Mouse (Mus musculus) erythroid progenitor cell, adult 5-6 weeks (primary cell): Measurements from ENCODE around the gene Dcps. TPM values are rescaled to one million over a fixed set of nuclear protein-coding genes. Genes with fewer than 3 reads are reported as not detected.

Experiments used
- ATAC-seq: replicated peaks from 2 replicates; pipeline ENCODE4 v1.8.0; 2016; ENCODE audit warnings: moderate number of reproducible peaks, mild to moderate bottlenecking, moderate TSS enrichment, inconsistent platforms; ENCODE audit not compliant: poor library complexity, low FRiP score, severe bottlenecking
- total RNA-seq, 2 experiments: library from RNA; stranded (forward) in 1 of 2; stranded (reverse) in 1 of 2; fragments of 150-400 nt in 1 of 2; fragments of 186-747, 209-891 nt in 1 of 2; gene quantifications; 2 replicates each; pipeline versions ENCODE4 v1.2.3 to v1.2.4; 2015 to 2017; ENCODE audit warnings: low replicate concordance in 2 of 2

Gene Dcps
- total RNA-seq, 2 experiments from 2014 or later = 5.4 to 18.7 TPM

DNA sequence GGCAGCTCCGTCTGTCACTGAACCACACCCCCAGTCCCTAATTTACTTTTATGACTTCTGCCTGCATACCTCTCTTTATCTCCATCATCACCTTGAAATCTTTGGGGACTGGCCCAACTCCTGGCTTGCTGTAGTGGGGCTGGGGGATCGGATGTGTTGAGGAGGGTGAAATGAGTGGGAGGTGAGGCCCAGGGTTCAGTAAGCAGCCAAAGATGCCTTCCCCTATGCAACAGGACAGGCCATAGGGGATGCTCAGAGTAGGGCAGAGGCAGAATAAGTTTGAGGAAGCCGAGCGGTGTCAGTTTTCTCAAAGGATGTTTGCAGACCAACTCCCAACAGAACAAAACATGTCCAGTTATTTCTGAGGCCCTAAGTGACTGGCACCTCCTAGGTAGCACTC is 60.6 kb downstream of the Dcps start:
- ATAC-seq = no peak

DNA sequence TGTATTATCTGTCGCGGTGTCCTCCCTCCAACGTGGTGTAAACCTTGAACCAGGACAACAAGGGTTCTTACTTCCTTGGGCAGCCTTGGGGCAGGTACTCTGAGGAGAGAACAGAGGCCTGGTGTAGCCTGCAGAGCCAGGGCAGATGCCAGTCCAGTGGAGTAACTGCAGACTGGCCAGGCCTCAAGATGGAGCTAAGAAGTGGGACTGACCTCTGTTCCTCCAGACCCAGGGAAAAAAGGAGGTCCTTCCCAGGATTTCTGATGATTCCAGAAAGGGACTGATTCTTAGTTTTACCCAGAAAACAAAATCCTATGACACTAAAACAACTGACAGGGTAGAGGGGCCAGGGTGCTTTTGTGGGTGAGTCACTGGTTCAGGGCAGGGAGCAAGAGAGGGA is 61.6 kb downstream of the Dcps start:
- no peak for ATAC-seq

DNA sequence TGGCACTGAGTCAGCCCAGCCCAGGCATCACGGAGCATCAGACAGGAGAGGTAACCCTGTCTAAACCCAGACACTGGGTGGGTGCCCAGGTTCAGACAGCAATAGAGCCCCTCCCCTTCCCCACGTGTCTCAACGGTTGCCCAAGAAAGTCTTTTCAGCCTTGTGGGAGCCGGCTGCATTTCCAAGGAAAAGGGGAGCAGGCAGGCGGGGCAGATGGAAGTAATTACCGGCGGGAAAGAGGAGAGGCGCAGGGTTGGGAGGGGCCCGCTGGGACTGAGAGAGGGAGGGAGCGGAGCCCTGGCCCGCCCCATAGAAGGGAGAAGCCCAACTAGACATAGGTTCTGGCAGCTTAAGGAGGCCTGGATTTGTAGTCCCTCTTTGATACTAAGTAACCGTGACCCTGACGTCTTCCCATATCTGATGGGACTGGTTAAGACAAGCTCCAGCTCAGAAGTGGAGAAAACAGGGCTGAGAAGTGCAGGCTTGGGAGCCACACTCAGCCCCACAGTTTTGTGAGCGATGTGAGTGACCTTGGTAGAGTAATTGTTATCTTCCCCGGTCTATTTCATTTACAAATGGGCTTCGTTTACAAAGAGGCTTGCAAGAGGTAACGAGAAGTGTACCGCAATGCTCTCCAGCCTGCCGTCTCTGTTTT is 63.8 kb downstream of the Dcps start:
- no peak for ATAC-seq

DNA sequence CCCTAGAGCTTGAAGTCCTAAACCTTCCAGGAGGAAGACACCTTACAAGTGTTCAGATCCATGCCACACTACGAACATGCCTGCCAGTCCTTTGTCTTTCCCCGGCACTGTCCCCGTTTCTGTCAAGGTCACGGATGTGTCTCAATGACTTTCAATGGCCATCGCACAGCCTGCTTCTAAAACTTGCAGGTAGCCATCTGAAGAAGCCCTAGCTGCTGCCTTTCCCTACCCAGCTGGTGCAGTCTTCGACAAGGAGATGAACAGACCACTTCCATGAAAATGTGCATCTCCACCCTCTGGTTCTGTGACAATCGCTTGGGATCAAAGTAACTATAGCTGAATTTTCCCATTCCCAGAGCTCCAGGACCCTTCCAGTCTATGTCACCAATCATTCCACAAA is 64.4 kb downstream of the Dcps start:
- ATAC-seq = no peak

DNA sequence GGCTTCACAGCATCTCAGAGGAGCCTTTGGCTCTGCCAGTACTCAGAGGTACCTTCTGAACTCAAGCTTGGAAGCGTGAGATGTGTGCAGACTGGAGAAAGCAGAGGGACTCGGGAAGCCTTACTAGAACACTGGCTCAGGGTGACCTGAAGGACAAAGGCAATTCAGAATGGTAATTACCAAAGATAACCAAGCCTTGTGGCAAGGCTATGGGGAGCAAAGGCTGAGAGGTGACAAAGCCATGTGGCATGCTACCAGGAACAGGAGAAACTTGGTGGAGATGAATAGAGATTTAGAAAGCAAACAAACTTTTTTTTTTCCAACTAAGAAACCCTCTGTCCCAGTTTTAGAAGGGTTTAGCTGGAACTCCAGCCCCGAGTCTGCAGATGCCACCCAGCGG is 65.3 kb downstream of the Dcps start:
- no peak for ATAC-seq

DNA sequence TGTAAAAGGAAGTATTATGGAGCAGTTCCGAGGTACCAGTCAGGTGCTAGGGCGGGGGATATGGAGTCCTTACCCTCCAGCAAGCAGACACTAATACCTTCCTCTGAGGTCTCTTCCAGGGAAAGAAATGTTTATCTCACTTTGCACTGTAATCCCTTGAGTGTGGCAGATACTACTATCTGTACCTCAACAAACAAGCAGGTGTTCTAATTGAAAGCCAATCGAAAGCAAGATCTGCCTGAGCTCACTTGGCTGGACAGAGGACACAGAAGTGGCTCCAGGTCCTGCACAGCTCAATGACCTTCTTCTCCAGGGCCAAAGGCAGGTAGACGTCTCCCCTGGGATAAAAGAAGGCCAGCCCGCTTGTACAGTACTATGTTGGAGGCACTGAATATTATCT is 65.8 kb downstream of the Dcps start:
- no peak for ATAC-seq

DNA sequence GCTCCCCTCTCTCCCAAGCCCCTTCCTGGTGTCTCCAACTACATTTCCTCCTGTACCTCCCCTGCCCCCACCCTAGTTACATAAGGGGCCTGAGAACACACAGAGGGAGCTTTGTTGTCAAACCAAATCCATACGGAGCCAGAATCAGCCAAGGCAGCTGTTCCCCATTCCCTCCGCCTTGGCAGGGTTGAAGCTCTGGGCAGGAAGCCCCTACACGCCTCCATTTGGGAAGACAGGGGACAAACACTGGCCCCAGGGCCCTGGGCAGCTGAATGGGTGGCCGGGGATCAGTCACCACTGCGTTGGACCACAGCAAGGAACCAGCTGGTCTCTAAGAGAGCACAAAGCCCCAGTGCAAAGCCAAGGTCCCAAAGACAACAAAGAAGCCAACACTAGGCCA is 66.9 kb downstream of the Dcps start:
- no peak for ATAC-seq

DNA sequence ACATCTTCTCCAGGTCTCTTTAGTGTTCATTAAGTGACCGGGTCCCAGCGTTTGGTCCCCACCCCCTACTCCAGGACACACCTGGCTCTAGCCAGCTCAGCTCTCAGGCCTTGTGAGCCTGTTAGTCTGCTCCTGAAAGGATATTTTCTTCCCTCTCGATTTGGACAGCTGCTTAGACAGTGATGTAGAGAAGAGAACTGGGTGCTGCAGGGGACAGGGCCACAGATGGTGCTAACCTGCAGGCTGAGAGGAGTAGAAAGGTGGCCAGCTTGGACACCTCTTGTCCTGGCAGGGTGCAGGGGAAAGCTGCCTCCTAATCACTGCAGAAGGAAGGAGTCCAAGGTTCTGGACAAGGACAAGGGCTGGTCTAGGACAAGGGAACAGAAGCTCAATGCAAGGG is 67.8 kb downstream of the Dcps start:
- no peak for ATAC-seq

DNA sequence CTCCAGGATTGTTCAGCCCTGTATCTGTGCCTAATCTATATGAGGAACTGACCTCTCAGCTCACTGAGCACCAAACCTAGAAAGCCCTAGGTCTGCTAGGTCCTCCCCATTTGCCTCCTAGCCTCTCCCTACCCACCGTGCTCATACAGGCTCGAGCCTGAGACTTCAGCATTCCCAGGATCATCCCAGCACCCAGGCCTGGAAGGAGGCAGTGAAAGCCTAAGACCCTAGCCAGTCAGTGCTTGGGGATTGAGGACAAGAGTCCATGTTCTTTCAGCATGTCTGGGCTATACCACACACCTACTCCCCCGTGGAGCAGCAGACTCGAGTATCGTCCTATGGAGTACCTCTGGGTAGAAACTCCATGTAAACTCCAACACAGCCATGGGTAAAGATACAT is 68.5 kb downstream of the Dcps start:
- no peak for ATAC-seq

DNA sequence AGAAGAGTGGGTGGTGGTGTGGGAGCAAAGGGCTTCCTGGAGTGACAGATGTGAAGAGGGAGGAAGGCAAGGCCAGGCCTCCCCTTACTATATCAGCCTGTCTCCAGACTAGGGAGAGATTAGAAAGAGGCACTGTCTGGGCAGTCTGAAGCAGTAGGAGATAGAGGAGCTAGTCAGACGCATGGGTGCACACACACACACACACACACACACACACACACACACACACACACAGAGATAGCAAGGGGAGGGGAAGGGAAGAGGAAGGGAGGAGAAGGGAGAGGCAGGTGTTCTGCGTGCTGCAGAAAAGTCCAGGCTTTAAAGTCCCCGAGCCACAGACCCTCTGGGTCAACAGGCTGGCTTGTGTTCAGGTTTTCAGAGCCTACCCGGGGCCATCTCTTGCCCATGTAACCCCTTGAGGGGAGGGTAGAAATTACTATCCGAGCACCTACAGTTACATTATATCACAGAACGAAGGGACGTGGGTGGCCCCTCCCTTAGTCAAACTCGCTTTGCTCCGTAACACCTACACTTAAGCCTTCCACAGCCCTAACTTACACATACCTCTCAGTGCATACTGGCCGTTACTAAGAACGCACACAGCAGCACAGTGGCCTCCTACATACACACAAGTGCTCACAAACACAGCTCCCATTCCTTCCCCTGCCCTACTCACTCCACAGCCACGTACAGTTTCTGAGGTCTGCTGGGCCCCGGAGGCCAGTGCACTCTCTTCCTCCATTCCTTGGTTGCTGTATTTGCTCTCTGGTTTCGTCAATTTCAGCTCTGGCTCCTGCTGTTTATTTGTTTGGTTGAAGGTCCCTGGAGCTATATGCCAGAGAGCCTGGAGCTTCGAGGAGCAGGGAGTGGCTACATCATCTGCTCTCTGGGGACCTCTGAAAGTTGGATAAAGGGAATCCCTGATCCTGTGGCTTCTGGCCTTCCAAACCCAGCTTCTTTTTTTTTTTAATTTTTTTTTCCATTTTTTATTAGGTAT is 69.7 kb downstream of the Dcps start:
- ATAC-seq = peak; percentile 76

DNA sequence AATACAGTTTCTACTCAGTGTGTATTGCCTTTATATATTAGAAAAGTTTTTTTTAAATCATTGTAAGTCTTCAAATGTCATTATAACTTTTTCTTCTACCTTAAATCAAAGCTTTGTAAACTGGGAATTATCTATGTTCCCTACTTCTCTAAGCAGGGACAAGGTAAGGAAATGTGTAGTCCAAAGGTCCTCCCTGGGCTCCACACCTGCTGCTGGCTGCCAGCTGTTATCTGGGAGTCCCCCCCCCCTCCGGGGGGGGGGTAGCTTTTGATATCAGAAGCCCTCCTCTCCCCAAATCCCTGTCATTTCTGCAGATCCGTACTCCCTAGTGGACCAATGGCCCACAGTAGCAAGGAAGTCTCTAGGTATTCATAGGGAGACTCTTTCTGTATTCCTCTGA is 70.4 kb downstream of the Dcps start:
- ATAC-seq = no peak

DNA sequence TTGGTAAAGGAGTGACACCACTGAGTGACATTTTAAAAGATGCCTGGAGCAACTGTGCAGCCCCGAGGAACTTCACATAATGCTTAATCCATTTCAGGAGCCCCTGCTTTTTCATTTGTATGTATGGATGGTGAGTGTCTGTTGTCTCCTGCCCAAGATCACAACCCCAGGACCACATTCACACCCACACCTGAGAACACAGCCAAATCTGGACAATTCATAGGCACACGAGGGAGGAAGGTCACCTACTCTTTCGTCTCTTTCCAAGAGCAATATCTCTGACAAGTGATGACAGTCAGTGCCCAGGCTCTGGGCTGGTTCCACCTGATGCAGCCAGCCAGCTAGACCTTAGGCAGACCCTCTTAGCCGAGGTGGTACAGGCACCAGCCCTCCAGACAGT is 71.2 kb downstream of the Dcps start:
- no peak for ATAC-seq

DNA sequence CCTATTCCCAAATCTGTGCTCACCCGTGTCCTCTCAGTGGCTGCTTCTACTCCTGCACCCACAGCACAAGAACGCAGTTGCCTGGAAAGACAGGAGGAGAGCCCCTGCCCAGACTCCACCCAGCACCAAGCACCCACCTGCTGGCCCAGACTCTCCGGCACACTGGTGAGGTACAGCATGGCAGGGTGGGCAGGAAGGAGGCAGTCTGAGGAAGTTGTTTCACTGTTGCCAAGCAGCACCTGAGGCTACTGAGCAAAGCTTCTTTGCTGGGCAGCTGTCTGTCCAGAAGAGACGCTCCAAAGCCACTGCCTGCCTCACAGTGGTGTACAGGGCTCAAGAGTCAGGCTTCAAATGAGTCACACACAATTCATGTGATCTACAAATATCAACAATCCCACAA is 77.1 kb downstream of the Dcps start:
- ATAC-seq = no peak

DNA sequence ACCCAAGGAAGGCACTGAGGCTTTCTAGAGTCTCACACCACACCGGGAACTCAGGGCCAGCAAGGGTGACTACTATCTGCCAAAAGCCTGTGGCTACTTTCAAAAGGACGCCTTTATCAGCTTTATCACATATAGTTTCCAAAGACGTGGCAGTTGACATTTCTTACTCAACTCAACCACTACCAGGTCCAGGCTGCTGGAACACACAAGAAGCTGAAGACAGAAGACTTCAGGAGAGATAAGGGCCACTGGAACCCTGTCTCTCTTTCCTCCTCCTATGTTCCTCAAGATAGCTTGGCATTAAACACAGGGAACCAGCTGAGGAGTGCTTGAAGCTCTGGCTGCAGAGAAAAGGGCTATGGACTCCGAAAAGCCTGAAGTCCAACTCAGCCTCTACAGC is 78.0 kb downstream of the Dcps start:
- ATAC-seq = peak; percentile 58; the same call in 1 of the 2 replicates

DNA sequence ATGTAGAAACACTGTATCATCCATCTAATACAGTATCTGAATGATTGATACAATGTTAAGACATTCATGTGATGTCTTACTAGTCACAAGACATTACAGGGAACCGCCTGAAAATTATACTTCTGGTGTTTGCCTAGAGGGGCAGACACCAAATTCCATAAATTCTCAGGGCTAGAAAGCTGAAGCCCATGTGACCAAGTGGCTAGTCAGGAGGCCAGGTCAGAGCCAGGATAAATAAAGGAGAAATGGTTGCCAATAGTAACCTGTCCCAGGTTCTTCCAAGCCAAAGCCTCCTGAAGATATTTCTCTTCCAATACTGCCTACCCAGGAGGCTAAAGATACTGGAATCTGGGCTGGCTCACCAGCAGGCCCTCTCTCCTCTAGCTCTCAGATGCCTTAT is 80.1 kb downstream of the Dcps start:
- ATAC-seq = no peak

DNA sequence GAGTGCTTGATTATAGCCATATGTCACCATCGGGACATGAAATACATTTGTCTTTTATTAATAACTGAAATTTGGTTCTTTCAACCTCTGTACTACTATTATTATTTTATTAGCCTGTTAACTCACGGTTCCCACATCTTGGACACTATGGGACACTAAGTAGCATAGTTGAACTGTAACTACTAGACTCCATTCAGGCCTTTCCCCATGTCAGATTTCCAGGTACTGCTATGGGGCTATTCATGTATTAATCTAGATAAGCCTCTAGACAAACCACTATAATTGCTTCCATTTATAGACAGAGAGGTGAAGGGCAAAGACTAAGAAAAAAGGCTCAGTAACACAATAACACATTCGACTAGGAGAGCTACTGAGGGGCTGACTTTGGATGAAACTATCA is 82.5 kb downstream of the Dcps start:
- no peak for ATAC-seq

DNA sequence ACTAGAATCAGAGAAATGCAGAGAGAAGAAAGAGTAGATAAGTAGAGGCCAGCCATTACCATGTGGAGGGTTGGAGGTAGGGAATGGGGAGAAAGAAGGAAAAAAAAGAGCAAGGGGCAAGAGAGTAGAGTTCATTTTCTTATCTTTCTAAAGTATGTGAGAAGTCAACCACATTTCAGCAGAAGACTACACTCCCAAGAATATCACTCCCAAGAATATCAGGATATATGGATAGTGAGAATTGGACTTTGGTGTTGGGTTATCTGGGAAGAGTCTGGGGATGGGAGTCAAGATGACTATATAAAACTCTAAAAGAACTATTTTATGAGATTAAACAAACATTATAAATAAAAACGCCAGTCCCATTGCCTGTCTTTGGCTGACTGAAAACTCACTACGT is 83.0 kb downstream of the Dcps start:
- ATAC-seq = no peak
